Mouse (Mus musculus) limb, embryonic 15.5 days (tissue): ENCODE measurements around the gene Bclaf1. TPM values are rescaled to one million over a fixed set of nuclear protein-coding genes. Genes with fewer than 3 reads are reported as not detected.

ENCODE experiments used
- ATAC-seq: fragments of 200-750 bp; cut with Nextera tagmentation; 2 replicates; pipeline ENCODE4 v1.8.0; 2017; ENCODE audit warnings: low read depth, moderate TSS enrichment; ENCODE audit not compliant: insufficient number of reproducible peaks, low FRiP score, low TSS enrichment
- H3K27ac ChIP-seq: fragments of 300-500 bp; sonication (generic); 2 replicates; pipeline ENCODE4 v1.5.1; 2015; ENCODE audit warnings: moderate library complexity, mild to moderate bottlenecking, inconsistent platforms
- H3K27me3 ChIP-seq: fragments of 300-500 bp; sonication (generic); 2 replicates; pipeline ENCODE4 v1.6.1; 2015; ENCODE audit warnings: inconsistent platforms
- H3K36me3 ChIP-seq: fragments of 300-500 bp; sonication (generic); 2 replicates; pipeline ENCODE4 v1.6.1; 2015; ENCODE audit warnings: inconsistent platforms
- H3K4me1 ChIP-seq: fragments of 300-500 bp; sonication (generic); 2 replicates; pipeline ENCODE4 v1.6.1; 2015; ENCODE audit warnings: inconsistent platforms
- H3K4me2 ChIP-seq: fragments of 300-500 bp; sonication (generic); 2 replicates; pipeline ENCODE4 v1.6.1; 2015; ENCODE audit warnings: mild to moderate bottlenecking, inconsistent platforms
- H3K4me3 ChIP-seq: fragments of 300-500 bp; sonication (generic); 2 replicates; pipeline ENCODE4 v1.5.1; 2015; ENCODE audit warnings: mild to moderate bottlenecking, inconsistent platforms
- H3K9ac ChIP-seq: fragments of 300-500 bp; sonication (generic); 2 replicates; pipeline ENCODE4 v1.6.1; 2015; ENCODE audit warnings: inconsistent platforms
- H3K9me3 ChIP-seq: fragments of 300-500 bp; sonication (generic); 2 replicates; pipeline ENCODE4 v1.6.1; 2016; ENCODE audit warnings: inconsistent platforms
- WGBS: fragments of 180-500 bp; shearing (Covaris S2); methylation state at CpG from one replicate; pipeline ENCODE4 v1.1.7; 2015; 5-methylcytosine and 5-hydroxymethylcytosine counted together
- microRNA-seq: library from miRNA; unstranded; fragments of <30 nt; microRNA quantifications from one replicate; pipeline ENCODE4, GENCODE M21; 2016
- polyA plus RNA-seq: library from polyadenylated mRNA; unstranded; fragments of >200 nt; fragmentation: Nextera tagmentation; extraction: Ambion mirVana; gene quantifications from 2 replicates; pipeline ENCODE4 v1.2.1, GENCODE M21; 2015

Bclaf1 gene
- polyA plus RNA-seq, 1 experiment from 2014 or later = 108 TPM

GRCm38 (mm10) chr10:20381352-20381751 is 69.1 kb downstream of the Bclaf1 start:
- Histone ChIP-seq H3K4me3 (no peak overlapping the region), H3K36me3 (no peaks in the 10 kb centered on the region), H3K27ac (no peak overlapping the region), H3K4me1 (0 out of 2 replicates have a peak, but pooled peaks cover 2% of the 10 kb centered on the region), H3K9ac (no peak overlapping the region), H3K27me3 (no peaks in the 10 kb centered on the region), H3K9me3 (no peaks in the 10 kb centered on the region), H3K4me2 (no peak overlapping the region)
- no peak for ATAC-seq
- 71% methylated on average over 3 of the region's 3 CpGs for WGBS

- no peak overlapping the region for H3K4me3 ChIP-seq
- no peaks in the 10 kb centered on the region for H3K9me3 ChIP-seq
- WGBS = 73% methylated on average over 6 of the region's 6 CpGs
- H3K4me1 ChIP-seq = 0 out of 2 replicates have a peak, but pooled peaks cover 2% of the 10 kb centered on the region
- no peak overlapping the region for H3K4me2 ChIP-seq
- no peak for ATAC-seq
- H3K9ac ChIP-seq = no peak overlapping the region
- no peaks in the 10 kb centered on the region for H3K27me3 ChIP-seq
- H3K36me3 ChIP-seq = no peaks in the 10 kb centered on the region
- H3K27ac ChIP-seq = no peak overlapping the region
Observed at GRCm38 (mm10) chr10:20382807-20383419, 70.6 kb downstream of the Bclaf1 start.

- H3K27me3 ChIP-seq = no peaks in the 10 kb centered on the region
- no peak overlapping the region for H3K9ac ChIP-seq
- no peak overlapping the region for H3K4me2 ChIP-seq
- no peaks in the 10 kb centered on the region for H3K36me3 ChIP-seq
- no peak overlapping the region for H3K27ac ChIP-seq
- no peak overlapping the region for H3K4me3 ChIP-seq
- no peaks in the 10 kb centered on the region for H3K9me3 ChIP-seq
- 55% methylated on average over 3 of the region's 3 CpGs for WGBS
- H3K4me1 ChIP-seq = no peaks in the 10 kb centered on the region
- no peak for ATAC-seq
Observed at GRCm38 (mm10) chr10:20390568-20390967, 78.3 kb downstream of the Bclaf1 start.

Small RNA genes within 50 kb of the gene (microRNA-seq; reads per million reads assigned to microRNA genes)
- gene Mir6413 = not detected

Other genes starting within 250 kb of the Bclaf1 start
- gene Map7, start 164.0 kb upstream of the Bclaf1 start, polyA plus RNA-seq = 12.3 and 13.2 TPM in 2 replicates
- 1.1 and 1.4 TPM in 2 replicates for gene Mtfr2, start 35.3 kb downstream of the Bclaf1 start, polyA plus RNA-seq